In genomic region chr16:12454791-12455190, GRCm38 (mm10) we compare ENCODE assay signal across 18 mouse cellular contexts.
DNase-seq lines count a peak whose midpoint lies in the region; ATAC-seq and TF ChIP-seq lines count a peak whose summit lies in the region.
"Had no signal": no experiment of that assay in that cellular context is flagged by ENCODE, and none has a peak within 500 bp of the region (broad histone marks: within the 10 kb centered on the region; RNA-seq: fewer than 3 reads in every experiment).

No protein-coding gene starts in this region.

- no peaks in the 10 kb centered on the region for H3K4me1 ChIP-seq in hindbrain, postnatal 0 days (ENCODE audit: insufficient read depth, low read length)
- H3K4me1 ChIP-seq in hindbrain, embryonic 13.5 days (replicated peaks) = no peaks in the 10 kb centered on the region
- H3K4me1 ChIP-seq in forebrain, embryonic 12.5 days = no peaks in the 10 kb centered on the region
- H3K4me1 ChIP-seq: embryonic facial prominence, embryonic 12.5 days; heart, embryonic 13.5 days; limb, embryonic 13.5 days had no signal

- ATAC-seq in hindbrain, postnatal 0 days = no peak
- no peak for ATAC-seq in hindbrain, embryonic 13.5 days (ENCODE audit: low FRiP score)
- ATAC-seq in forebrain, embryonic 12.5 days (ENCODE audit: low FRiP score) = no peak
- ATAC-seq: CD4-positive, CD25-positive, alpha-beta regulatory T cell, adult 4 months; intestine, embryonic 16.5 days; liver, postnatal 0 days had no signal

- H3K4me3 ChIP-seq in hindbrain, postnatal 0 days (ENCODE audit: low read length) = no peak overlapping the region
- no peak overlapping the region for H3K4me3 ChIP-seq in hindbrain, embryonic 13.5 days
- H3K4me3 ChIP-seq in forebrain, embryonic 12.5 days (replicated peaks) = no peak overlapping the region
- H3K4me3 ChIP-seq: embryonic facial prominence, embryonic 12.5 days; heart, embryonic 13.5 days; limb, embryonic 13.5 days had no signal

- no peak for TF ChIP-seq CTCF in hindbrain, postnatal 0 days (IDR thresholded peaks at IDR 0.05; ENCODE audit: low read depth)

- no peak overlapping the region for H3K4me2 ChIP-seq in hindbrain, postnatal 0 days (ENCODE audit: low read depth, low read length)
- H3K4me2 ChIP-seq in hindbrain, embryonic 13.5 days = no peak overlapping the region
- H3K4me2 ChIP-seq in forebrain, embryonic 12.5 days = no peak overlapping the region
- H3K4me2 ChIP-seq: embryonic facial prominence, embryonic 12.5 days; heart, embryonic 13.5 days; limb, embryonic 13.5 days had no signal

- H3K36me3 ChIP-seq in hindbrain, postnatal 0 days (ENCODE audit: insufficient read depth, low read length) = no peaks in the 10 kb centered on the region
- H3K36me3 ChIP-seq in hindbrain, embryonic 13.5 days = no peaks in the 10 kb centered on the region
- no peaks in the 10 kb centered on the region for H3K36me3 ChIP-seq in forebrain, embryonic 12.5 days (replicated peaks)
- H3K36me3 ChIP-seq: embryonic facial prominence, embryonic 12.5 days; heart, embryonic 13.5 days; limb, embryonic 13.5 days had no signal

- peak; percentile 29 for DNase-seq in hindbrain, postnatal 0 days (ENCODE audit: low spot score)
- peak; percentile 58 to 71 for DNase-seq in frontal cortex, postnatal 36 days (ENCODE audit: low spot score in 2 of 2)
- DNase-seq in layer of hippocampus, adult 9-11 months = peak; percentile 57
- peak; percentile 28 for DNase-seq in right cerebral cortex, postnatal 25 days
- no peak for DNase-seq in kidney, postnatal 25 days
- DNase-seq: adrenal gland, postnatal 25 days; kidney, postnatal 10 days; liver, postnatal 0 days; midbrain, embryonic 14.5 days; thymus, adult 18-20 months had no signal

- no peak overlapping the region for H3K9ac ChIP-seq in hindbrain, postnatal 0 days (replicated peaks; ENCODE audit: low read length)
- H3K9ac ChIP-seq in hindbrain, embryonic 13.5 days = no peak overlapping the region
- H3K9ac ChIP-seq in forebrain, embryonic 12.5 days = no peak overlapping the region
- H3K9ac ChIP-seq: embryonic facial prominence, embryonic 12.5 days; heart, embryonic 13.5 days; limb, embryonic 13.5 days; liver, postnatal 0 days had no signal

- no peaks in the 10 kb centered on the region for H3K9me3 ChIP-seq in hindbrain, postnatal 0 days (ENCODE audit: low read length)
- no peaks in the 10 kb centered on the region for H3K9me3 ChIP-seq in hindbrain, embryonic 13.5 days
- no peaks in the 10 kb centered on the region for H3K9me3 ChIP-seq in forebrain, embryonic 12.5 days
- H3K9me3 ChIP-seq: embryonic facial prominence, embryonic 12.5 days; heart, embryonic 13.5 days; limb, embryonic 13.5 days had no signal

- 73% methylated on average over 4 of the region's 4 CpGs for WGBS in hindbrain, postnatal 0 days
- 80% methylated on average over 4 of the region's 4 CpGs for WGBS in hindbrain, embryonic 13.5 days
- 93% methylated on average over 4 of the region's 4 CpGs for WGBS in forebrain, embryonic 12.5 days

- H3K27me3 ChIP-seq in hindbrain, postnatal 0 days (ENCODE audit: insufficient read depth, low read length) = no peaks in the 10 kb centered on the region
- H3K27me3 ChIP-seq in hindbrain, embryonic 13.5 days = no peaks in the 10 kb centered on the region
- H3K27me3 ChIP-seq in forebrain, embryonic 12.5 days = no peaks in the 10 kb centered on the region
- H3K27me3 ChIP-seq: embryonic facial prominence, embryonic 12.5 days; heart, embryonic 13.5 days; limb, embryonic 13.5 days had no signal

- H3K27ac ChIP-seq in hindbrain, postnatal 0 days = no peak overlapping the region
- H3K27ac ChIP-seq in hindbrain, embryonic 13.5 days = no peak overlapping the region
- no peak overlapping the region for H3K27ac ChIP-seq in forebrain, embryonic 12.5 days
- H3K27ac ChIP-seq: embryonic facial prominence, embryonic 12.5 days; heart, embryonic 13.5 days; limb, embryonic 13.5 days; macrophage had no signal

Comparison
In these comparisons a context has a peak if more than half of its experiments do, and no peak if none do; other contexts are left out.
1. DNase-seq: peak in hindbrain, postnatal 0 days (single experiment), frontal cortex, postnatal 36 days (2 of 2), layer of hippocampus, adult 9-11 months (single experiment) and right cerebral cortex, postnatal 25 days (single experiment); none in kidney, postnatal 25 days (0 of 2).